Mouse (Mus musculus): Measurements from ENCODE around the gene Rnf34. TPM values are rescaled to one million over a fixed set of nuclear protein-coding genes. Genes with fewer than 3 reads are reported as not detected.

Rnf34 gene
- polyA plus RNA-seq, 1 experiment from 2014 or later, result 50.6 TPM

DNA sequence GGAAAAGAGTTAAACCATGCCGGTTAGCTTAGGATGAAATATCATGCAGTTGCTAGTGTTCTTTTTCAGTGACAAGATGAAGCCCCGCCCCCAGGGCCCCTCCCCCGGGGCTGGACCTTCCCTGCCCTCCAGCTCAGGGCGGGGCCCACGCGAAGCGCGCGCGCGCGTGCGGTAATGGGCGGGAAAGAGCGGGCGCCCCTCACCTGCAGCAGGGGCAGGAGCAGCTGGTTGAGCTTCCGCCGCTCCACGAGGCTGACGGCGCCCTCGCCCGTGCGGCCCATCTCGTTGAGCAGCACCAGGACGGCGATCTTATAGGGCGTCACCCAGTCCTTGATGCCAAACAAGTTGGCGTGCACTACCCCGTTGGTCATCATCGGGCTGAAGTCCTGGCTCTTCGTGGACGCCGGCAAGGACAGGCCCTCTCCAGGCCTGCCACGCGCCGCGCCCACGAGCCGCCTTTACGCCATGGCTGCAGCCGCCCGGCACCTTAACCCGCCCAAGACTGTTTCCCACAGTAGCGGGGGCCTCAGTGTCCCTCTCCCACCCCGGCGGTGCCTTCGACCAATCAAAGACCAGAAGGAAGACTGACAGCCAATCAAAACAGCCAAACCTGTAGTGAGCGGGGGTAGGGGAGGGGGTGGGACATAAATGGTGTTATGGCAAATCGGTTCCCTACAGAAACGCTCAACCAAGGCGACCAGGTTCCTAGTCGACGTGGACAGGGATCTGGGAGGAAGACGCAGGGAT lies 28.9 kb upstream of the Rnf34 start, which contains the start of gene Anapc5:
TSS of gene Anapc5 (minus strand) at position 563 of the 747 bp plus-strand sequence.
- no peaks in the 10 kb centered on the region for H3K9me3 ChIP-seq (replicated peaks; ENCODE audit: control insufficient read depth, low read length)
- H3K4me1 ChIP-seq (ENCODE audit: control insufficient read depth, insufficient read depth, low read length), result no peaks in the 10 kb centered on the region
- H3K27ac ChIP-seq (replicated peaks; ENCODE audit: low read depth, low read length), result peak within 1 kb of the TSS; percentile 94
- H3K4me2 ChIP-seq (ENCODE audit: low read depth, low read length), result peak within 1 kb of the TSS; percentile 63
- no peaks in the 10 kb centered on the region for H3K27me3 ChIP-seq (ENCODE audit: control insufficient read depth, insufficient read depth, low read length)
- DNase-seq (ENCODE audit: low spot score) (peak; percentile 98), ATAC-seq (replicated peaks; ENCODE audit: insufficient number of reproducible peaks, low FRiP score, low TSS enrichment, low read depth) (peak; percentile 99)
- H3K9ac ChIP-seq (replicated peaks; ENCODE audit: low read length), result peak within 1 kb of the TSS; percentile 90
- peak within 1 kb of the TSS; percentile 74 for H3K4me3 ChIP-seq (ENCODE audit: low read depth, low read length)
- peaks cover 10% of the 10 kb centered on the region for H3K36me3 ChIP-seq (replicated peaks; ENCODE audit: control insufficient read depth, insufficient read depth, low read depth, low read length)
- under 1% methylated on average over 55 of the region's 55 CpGs for WGBS

DNA sequence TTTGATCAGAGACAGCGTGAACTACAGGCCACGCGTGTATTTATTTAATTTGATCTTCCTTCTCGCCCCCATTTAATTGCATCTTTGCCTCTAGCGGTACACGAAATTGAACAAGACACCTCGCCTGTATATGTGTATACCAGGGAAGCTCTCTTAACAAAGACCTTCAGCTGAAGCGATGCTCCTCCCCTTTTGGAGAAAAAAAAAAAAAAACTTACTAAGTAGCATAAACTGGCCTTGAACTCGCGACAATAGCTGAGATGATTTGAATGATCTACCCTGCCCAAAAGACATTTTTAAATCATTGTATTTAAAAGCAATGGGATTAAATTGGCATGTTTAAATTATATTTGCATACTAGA lies 28.3 kb upstream of the Rnf34 start:
- no peak for DNase-seq (ENCODE audit: low spot score)
- ATAC-seq (replicated peaks; ENCODE audit: insufficient number of reproducible peaks, low FRiP score, low TSS enrichment, low read depth), result peak; percentile 34; the same call in 1 of the 2 replicates
- Histone ChIP-seq H3K27ac (replicated peaks; ENCODE audit: low read depth, low read length) (peak overlapping the region; percentile 62; the same call in 1 of the 2 replicates), H3K4me1 (ENCODE audit: control insufficient read depth, insufficient read depth, low read length) (no peaks in the 10 kb centered on the region), H3K27me3 (ENCODE audit: control insufficient read depth, insufficient read depth, low read length) (no peaks in the 10 kb centered on the region), H3K36me3 (replicated peaks; ENCODE audit: control insufficient read depth, insufficient read depth, low read depth, low read length) (peaks cover 10% of the 10 kb centered on the region), H3K9ac (replicated peaks; ENCODE audit: low read length) (peak overlapping the region; percentile 90), H3K9me3 (replicated peaks; ENCODE audit: control insufficient read depth, low read length) (no peaks in the 10 kb centered on the region), H3K4me2 (ENCODE audit: low read depth, low read length) (peak overlapping the region; percentile 40), H3K4me3 (ENCODE audit: low read depth, low read length) (peak overlapping the region; percentile 74)
- WGBS, result under 1% methylated on average over 10 of the region's 10 CpGs

DNA sequence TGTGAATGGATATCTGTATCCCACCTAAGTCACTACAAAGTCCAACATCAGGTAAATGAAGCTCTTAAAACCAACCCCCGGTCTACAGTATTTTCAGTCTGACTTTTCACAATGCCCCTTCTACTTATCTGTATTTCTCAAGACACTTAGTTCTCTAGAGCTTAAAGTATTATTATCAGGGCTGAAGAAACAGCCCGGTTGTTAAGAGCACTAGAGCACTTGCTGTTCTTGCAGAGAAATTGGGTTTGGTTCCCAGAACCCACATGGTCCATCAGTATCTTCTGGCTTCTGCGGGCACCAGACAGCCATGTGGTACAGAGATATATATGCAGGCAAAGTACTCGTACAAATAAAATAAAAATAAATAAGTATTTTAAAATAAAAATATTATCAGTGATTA lies 27.4 kb upstream of the Rnf34 start:
- WGBS, result 89% methylated on average over 4 of the region's 4 CpGs
- ATAC-seq (replicated peaks; ENCODE audit: insufficient number of reproducible peaks, low FRiP score, low TSS enrichment, low read depth), result no peak

DNA sequence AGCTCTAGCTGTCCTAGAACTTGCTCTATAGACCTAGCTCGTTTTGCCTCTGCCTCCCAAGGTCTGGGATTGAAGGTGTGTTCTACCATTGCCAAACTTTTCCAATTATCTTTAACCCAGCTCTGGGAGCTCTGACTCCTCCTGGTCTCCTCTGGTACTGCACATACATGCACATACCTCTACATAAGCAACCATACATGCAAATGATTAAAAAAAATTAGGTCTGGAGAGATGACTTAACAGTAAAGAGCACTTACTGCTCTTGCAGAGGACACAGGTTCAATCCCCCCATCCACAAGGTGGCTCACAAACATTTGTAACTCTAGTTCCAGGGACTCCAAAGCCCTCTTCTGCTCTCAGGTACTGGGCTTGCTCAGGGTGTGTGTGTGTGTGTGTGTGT lies 25.9 kb upstream of the Rnf34 start:
- Histone ChIP-seq H3K27me3 (ENCODE audit: control insufficient read depth, insufficient read depth, low read length) (no peaks in the 10 kb centered on the region), H3K9me3 (replicated peaks; ENCODE audit: control insufficient read depth, low read length) (no peaks in the 10 kb centered on the region), H3K4me2 (ENCODE audit: low read depth, low read length) (no peak overlapping the region), H3K27ac (replicated peaks; ENCODE audit: low read depth, low read length) (no peak overlapping the region), H3K4me1 (ENCODE audit: control insufficient read depth, insufficient read depth, low read length) (no peaks in the 10 kb centered on the region), H3K36me3 (replicated peaks; ENCODE audit: control insufficient read depth, insufficient read depth, low read depth, low read length) (peaks cover 3% of the 10 kb centered on the region; the same call in 1 of the 2 replicates), H3K4me3 (ENCODE audit: low read depth, low read length) (no peak overlapping the region), H3K9ac (replicated peaks; ENCODE audit: low read length) (no peak overlapping the region)
- no peak for ATAC-seq (replicated peaks; ENCODE audit: insufficient number of reproducible peaks, low FRiP score, low TSS enrichment, low read depth)
- WGBS, result 72% methylated on average over 1 of the region's 1 CpGs
- peak; percentile 9 for DNase-seq (ENCODE audit: low spot score)

More for the DNA sequence above, 27.4 kb upstream of the Rnf34 start:
- Histone ChIP-seq H3K4me2 (ENCODE audit: low read depth, low read length) (no peak overlapping the region), H3K9me3 (replicated peaks; ENCODE audit: control insufficient read depth, low read length) (no peaks in the 10 kb centered on the region), H3K36me3 (replicated peaks; ENCODE audit: control insufficient read depth, insufficient read depth, low read depth, low read length) (peaks cover 10% of the 10 kb centered on the region), H3K4me1 (ENCODE audit: control insufficient read depth, insufficient read depth, low read length) (no peaks in the 10 kb centered on the region), H3K4me3 (ENCODE audit: low read depth, low read length) (no peak overlapping the region), H3K27me3 (ENCODE audit: control insufficient read depth, insufficient read depth, low read length) (no peaks in the 10 kb centered on the region), H3K27ac (replicated peaks; ENCODE audit: low read depth, low read length) (no peak overlapping the region), H3K9ac (replicated peaks; ENCODE audit: low read length) (no peak overlapping the region)
- DNase-seq (ENCODE audit: low spot score), result no peak

DNA sequence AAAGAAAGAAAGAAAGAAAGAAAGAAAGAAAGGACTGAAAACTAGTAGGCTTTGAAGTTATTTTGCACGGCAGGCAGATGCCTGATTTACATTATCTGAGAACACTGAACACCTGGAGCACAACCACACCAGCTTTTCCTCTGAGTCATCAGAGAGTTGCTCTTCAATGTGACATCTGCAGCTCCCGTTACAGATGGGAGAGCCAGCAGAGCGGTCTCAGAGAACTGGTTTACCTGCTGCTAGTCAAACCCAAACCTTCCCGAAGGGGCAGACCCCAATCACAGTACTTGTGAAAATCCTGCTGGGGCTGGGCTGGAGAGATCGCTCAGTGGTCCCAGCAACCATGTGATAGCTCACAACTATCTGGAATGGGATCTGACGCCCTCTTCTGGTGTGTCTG lies 25.4 kb upstream of the Rnf34 start:
- WGBS, result 66% methylated on average over 6 of the region's 6 CpGs
- H3K27me3 ChIP-seq (ENCODE audit: control insufficient read depth, insufficient read depth, low read length), result no peaks in the 10 kb centered on the region
- no peaks in the 10 kb centered on the region for H3K9me3 ChIP-seq (replicated peaks; ENCODE audit: control insufficient read depth, low read length)
- DNase-seq (ENCODE audit: low spot score), result no peak
- no peaks in the 10 kb centered on the region for H3K36me3 ChIP-seq (replicated peaks; ENCODE audit: control insufficient read depth, insufficient read depth, low read depth, low read length)
- no peak overlapping the region for H3K9ac ChIP-seq (replicated peaks; ENCODE audit: low read length)
- H3K27ac ChIP-seq (replicated peaks; ENCODE audit: low read depth, low read length), result no peak overlapping the region
- no peaks in the 10 kb centered on the region for H3K4me1 ChIP-seq (ENCODE audit: control insufficient read depth, insufficient read depth, low read length)
- no peak overlapping the region for H3K4me3 ChIP-seq (ENCODE audit: low read depth, low read length)
- no peak overlapping the region for H3K4me2 ChIP-seq (ENCODE audit: low read depth, low read length)
- ATAC-seq (replicated peaks; ENCODE audit: insufficient number of reproducible peaks, low FRiP score, low TSS enrichment, low read depth), result no peak

DNA sequence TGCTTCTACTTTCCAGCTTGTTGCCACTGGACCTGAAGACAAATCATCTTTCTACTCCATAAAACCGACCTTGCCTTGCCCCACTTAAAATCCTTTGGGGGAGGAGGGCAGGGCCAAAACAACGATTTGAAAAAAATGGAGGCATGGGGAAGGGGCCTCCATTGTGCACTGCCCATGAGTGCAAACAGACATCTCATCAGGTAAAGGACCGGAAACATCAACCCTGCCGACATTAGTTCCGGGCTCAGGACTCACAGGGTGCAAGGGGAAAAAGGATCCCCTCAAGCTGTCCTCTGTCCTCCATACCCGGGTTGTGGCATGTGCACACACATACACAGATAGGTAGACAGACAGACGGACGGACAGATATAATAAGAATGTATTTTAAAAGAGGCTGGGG lies 24.7 kb upstream of the Rnf34 start:
- H3K4me2 ChIP-seq (ENCODE audit: low read depth, low read length), result no peak overlapping the region
- no peak for ATAC-seq (replicated peaks; ENCODE audit: insufficient number of reproducible peaks, low FRiP score, low TSS enrichment, low read depth)
- WGBS, result 80% methylated on average over 8 of the region's 8 CpGs
- H3K36me3 ChIP-seq (replicated peaks; ENCODE audit: control insufficient read depth, insufficient read depth, low read depth, low read length), result no peaks in the 10 kb centered on the region
- no peaks in the 10 kb centered on the region for H3K4me1 ChIP-seq (ENCODE audit: control insufficient read depth, insufficient read depth, low read length)
- no peak overlapping the region for H3K4me3 ChIP-seq (ENCODE audit: low read depth, low read length)
- no peaks in the 10 kb centered on the region for H3K9me3 ChIP-seq (replicated peaks; ENCODE audit: control insufficient read depth, low read length)
- no peaks in the 10 kb centered on the region for H3K27me3 ChIP-seq (ENCODE audit: control insufficient read depth, insufficient read depth, low read length)
- DNase-seq (ENCODE audit: low spot score), result no peak
- H3K9ac ChIP-seq (replicated peaks; ENCODE audit: low read length), result no peak overlapping the region
- H3K27ac ChIP-seq (replicated peaks; ENCODE audit: low read depth, low read length), result no peak overlapping the region

DNA sequence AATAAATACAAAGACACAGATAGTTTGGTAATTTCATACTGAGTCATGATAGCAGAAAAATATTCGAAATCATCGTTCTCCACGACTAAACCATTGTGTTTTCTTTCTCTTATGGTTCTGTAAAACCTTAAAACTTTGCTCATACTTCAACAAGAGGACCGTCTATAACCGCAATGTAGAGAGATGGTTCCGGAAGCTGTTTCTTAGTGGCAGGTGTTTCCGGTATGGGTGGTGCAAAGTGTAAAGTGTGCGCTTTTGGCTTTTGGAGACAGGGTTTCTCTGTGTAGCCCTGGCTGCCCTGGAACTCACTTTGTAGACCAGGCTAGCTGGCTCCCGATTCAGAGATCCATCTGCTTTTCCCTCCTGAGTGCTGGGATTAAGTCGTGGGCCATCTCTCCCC lies 17.3 kb upstream of the Rnf34 start:
- H3K36me3 ChIP-seq (replicated peaks; ENCODE audit: control insufficient read depth, insufficient read depth, low read depth, low read length), result no peaks in the 10 kb centered on the region
- H3K9me3 ChIP-seq (replicated peaks; ENCODE audit: control insufficient read depth, low read length), result no peaks in the 10 kb centered on the region
- no peak overlapping the region for H3K4me3 ChIP-seq (ENCODE audit: low read depth, low read length)
- H3K4me1 ChIP-seq (ENCODE audit: control insufficient read depth, insufficient read depth, low read length), result no peaks in the 10 kb centered on the region
- WGBS, result 85% methylated on average over 10 of the region's 10 CpGs
- H3K27ac ChIP-seq (replicated peaks; ENCODE audit: low read depth, low read length), result no peak overlapping the region
- no peak overlapping the region for H3K9ac ChIP-seq (replicated peaks; ENCODE audit: low read length)
- ATAC-seq (replicated peaks; ENCODE audit: insufficient number of reproducible peaks, low FRiP score, low TSS enrichment, low read depth), result no peak
- H3K4me2 ChIP-seq (ENCODE audit: low read depth, low read length), result no peak overlapping the region
- H3K27me3 ChIP-seq (ENCODE audit: control insufficient read depth, insufficient read depth, low read length), result no peaks in the 10 kb centered on the region
- no peak for DNase-seq (ENCODE audit: low spot score)

DNA sequence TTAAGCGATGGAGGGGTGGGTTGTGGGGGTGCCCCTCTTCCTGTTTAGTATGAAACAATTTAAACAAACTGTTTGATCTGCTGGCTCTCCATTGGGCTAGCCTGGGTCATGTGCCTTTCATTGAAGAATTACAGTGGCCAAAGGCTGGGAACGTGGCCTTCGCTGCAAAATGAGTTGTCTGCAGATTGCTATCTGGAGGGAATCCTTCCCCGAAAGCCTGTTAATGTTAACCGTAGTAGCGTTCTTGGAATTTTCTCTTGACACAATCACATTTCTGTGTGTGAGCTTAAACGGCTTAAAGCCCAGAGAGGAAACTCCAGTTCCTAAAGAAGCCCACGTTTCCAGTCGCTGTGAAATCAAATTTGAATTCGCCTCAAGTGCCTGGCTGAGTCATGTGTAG lies 16.9 kb upstream of the Rnf34 start:
- DNase-seq (ENCODE audit: low spot score), result no peak
- WGBS, result 80% methylated on average over 10 of the region's 10 CpGs
- H3K4me1 ChIP-seq (ENCODE audit: control insufficient read depth, insufficient read depth, low read length), result no peaks in the 10 kb centered on the region

More for the DNA sequence above, 16.9 kb upstream of the Rnf34 start:
- Histone ChIP-seq H3K36me3 (replicated peaks; ENCODE audit: control insufficient read depth, insufficient read depth, low read depth, low read length) (no peaks in the 10 kb centered on the region), H3K27me3 (ENCODE audit: control insufficient read depth, insufficient read depth, low read length) (no peaks in the 10 kb centered on the region), H3K9ac (replicated peaks; ENCODE audit: low read length) (no peak overlapping the region), H3K4me2 (ENCODE audit: low read depth, low read length) (no peak overlapping the region), H3K27ac (replicated peaks; ENCODE audit: low read depth, low read length) (no peak overlapping the region), H3K9me3 (replicated peaks; ENCODE audit: control insufficient read depth, low read length) (no peaks in the 10 kb centered on the region), H3K4me3 (ENCODE audit: low read depth, low read length) (no peak overlapping the region)
- no peak for ATAC-seq (replicated peaks; ENCODE audit: insufficient number of reproducible peaks, low FRiP score, low TSS enrichment, low read depth)

Measured in embryonic facial prominence, embryonic 11.5 days (tissue).